Mouse (Mus musculus) central nervous system, embryonic 18 days (tissue): ENCODE results near the gene Ddias. TPM values are rescaled to one million over a fixed set of nuclear protein-coding genes. Genes with fewer than 3 reads are reported as not detected.

Experiments
- polyA plus RNA-seq: library from polyadenylated mRNA; depleted of rRNA; stranded (reverse); fragments of >200 nt; gene quantifications from 2 replicates; pipeline ENCODE4 v1.2.3, GENCODE M21; 2012; rRNA removed

The Ddias gene
- 2.2 and 2.4 TPM in 2 replicates for polyA plus RNA-seq

DNA sequence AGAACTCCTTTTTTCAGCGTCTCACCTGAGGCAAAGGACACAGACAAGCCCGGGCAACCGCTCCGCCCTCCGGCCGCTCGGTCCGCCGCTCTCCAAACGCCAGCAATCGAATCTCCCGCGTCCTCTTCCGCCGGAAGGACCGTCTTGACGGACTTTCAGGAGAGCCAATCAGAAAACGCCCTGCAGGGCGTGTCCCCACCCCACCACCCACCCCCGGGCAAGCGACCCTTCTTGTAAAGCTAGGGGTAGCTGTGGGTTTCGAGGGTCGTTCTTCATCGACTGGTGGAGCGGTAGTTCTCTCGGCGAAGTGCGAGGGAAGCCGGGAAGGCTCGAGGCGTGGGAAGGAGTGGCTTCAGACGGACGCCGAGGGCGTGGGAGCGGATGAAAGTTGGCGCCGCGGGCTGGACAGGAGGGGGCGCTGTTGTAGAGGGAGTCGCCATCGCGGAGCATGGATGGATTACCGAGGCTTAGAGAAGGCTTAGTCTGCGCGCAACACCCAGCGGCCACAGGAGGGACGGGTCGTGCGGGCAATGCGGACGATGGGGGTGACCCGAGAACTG lies at the start of gene Ddias, which contains the start of gene Prcp:
Gene Ddias, minus strand, starts transcription at position 132 of the 560 bp plus-strand sequence.
Gene Prcp, plus strand, starts transcription at position 355 of the 560 bp plus-strand sequence.

Other genes starting within 250 kb of the Ddias start
- gene Ankrd42, start 237.1 kb downstream of the Ddias start, polyA plus RNA-seq, result 11.7 and 12.9 TPM in 2 replicates
- 26.2 and 27.7 TPM in 2 replicates for gene Pcf11, start 204.3 kb downstream of the Ddias start, polyA plus RNA-seq
- gene Rab30, start 132.6 kb downstream of the Ddias start, polyA plus RNA-seq, result 12.4 and 15.8 TPM in 2 replicates
- 14.7 and 17.4 TPM in 2 replicates for gene Prcp, start 223 bp upstream of the Ddias start, polyA plus RNA-seq
- 26.4 and 28.4 TPM in 2 replicates for gene Fam181b, start 205.6 kb upstream of the Ddias start, polyA plus RNA-seq